Mouse (Mus musculus) layer of hippocampus, adult 8-10 months (tissue): ENCODE measurements at regions not wholly inside any gene's neighbourhood (a gene's known extent, or its start where the extent isn't known, plus 50 kb on each side); places are given as distances from the start of the nearest gene placed in this dataset.

Experiments used
- DNase-seq, 2 experiments: peaks; one replicate each; pipeline ENCODE4 v3.0.0; 2022; ENCODE audit warnings: low spot score in 2 of 2

DNA sequence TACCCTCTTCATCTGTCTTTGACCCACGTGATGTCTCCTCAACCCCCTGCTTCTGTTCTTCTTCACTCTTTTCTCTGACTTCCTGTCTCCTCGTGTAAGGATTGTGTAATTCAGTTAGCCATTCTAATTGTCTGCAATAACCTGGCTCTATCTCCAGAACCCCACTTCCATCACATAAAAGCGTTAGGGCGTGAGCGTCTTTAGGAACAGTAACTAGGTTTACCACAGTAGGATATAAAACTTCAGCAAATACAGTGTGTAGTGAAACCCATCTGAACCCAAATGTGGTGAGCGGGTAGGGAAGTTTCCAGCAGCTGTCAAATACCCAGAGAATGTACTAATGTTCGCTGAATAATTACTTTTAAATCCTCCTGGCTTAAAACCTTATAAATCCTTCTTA is 262.6 kb downstream of the Mreg start:
- no peak for DNase-seq

GRCm38 (mm10) chr1:71948686-71949085 is 263.4 kb downstream of the Mreg start:
- no peak for DNase-seq

DNA sequence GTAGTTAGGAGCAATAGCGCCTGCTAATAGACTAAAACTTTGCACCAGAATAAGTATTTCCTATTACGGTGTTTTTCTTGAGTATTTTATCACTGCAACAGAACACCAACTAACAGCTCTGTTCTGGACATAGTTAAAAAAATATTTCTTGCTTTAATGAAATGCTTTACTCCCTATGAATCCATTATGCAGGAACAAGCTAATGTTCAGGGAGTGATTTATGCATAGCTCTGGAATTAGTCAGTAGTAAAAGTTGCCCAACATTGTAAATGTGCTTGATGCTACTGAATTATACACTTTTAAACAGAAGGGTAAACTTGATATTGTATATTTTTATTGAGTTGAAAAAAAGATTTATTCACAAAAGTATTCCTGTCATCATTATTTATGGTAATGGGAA is 264.6 kb downstream of the Mreg start:
- DNase-seq: no peak

DNA sequence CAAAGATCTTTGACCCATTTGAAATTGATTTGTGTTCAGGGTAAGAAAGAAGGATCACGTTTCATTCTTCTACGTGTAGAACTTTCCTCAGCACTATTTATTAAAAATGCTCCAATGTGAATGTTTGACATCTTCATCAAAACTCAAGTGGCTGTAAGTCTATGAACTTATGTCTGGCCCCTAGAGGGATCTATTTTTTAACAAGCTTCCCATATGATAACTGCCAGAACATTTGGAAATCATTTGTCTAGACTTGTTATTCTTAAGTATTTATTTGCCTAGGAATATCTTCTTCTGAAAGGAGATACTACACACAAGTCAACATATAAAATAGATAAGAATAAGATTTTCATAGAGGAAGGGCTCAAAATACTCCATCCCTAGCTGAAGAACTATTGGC is 265.2 kb downstream of the Mreg start:
- DNase-seq: no peak

- peak in 1 of 2 experiments; percentile 11 for DNase-seq
Measured at GRCm38 (mm10) chr1:71945070-71945469, 267.0 kb downstream of the Mreg start.

GRCm38 (mm10) chr1:71944531-71944930 is 267.6 kb downstream of the Mreg start:
- no peak for DNase-seq

DNA sequence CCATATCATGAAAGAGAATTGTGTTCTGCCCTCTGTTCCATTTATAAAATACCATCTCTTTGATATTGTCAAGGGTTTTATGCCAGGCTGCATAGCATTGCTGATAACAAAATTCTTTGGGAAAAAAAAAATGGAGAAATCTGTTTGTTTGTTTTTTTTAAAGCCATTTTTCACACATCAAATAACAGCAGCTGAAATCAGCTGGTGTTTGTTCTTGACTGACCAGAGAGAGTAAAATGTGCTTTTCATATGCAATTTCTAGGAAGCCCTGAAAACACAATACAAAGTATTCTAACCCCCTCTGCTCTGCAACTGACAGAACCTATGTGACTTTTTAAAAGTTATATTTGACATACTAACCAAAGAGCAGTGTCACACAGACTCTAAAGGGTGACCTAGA is 270.0 kb downstream of the Mreg start:
- no peak for DNase-seq

GRCm38 (mm10) chr1:71941688-71942087 is 270.4 kb downstream of the Mreg start:
- no peak for DNase-seq

DNA sequence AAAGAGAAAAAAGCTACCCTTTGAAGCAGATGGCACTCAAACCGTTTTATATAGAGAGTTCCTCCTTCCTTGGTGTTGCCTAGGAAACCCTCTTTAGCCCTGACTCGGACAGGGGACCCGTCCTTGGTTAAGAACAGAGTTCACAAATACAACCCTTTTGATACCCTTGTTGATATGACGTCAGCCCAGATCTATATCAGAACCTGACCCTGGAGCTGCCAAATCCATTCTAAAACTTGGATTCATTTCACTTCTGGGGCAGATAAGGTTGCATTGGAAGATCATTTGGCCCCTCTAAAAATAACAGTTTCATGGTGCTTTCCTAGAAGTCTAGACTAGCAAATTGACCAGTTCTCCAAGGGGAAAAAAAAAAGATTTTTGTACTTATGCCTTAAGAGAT is 271.2 kb downstream of the Mreg start:
- no peak for DNase-seq

- DNase-seq: no peak
Measured at GRCm38 (mm10) chr1:71938323-71939007, 273.6 kb downstream of the Mreg start.

DNA sequence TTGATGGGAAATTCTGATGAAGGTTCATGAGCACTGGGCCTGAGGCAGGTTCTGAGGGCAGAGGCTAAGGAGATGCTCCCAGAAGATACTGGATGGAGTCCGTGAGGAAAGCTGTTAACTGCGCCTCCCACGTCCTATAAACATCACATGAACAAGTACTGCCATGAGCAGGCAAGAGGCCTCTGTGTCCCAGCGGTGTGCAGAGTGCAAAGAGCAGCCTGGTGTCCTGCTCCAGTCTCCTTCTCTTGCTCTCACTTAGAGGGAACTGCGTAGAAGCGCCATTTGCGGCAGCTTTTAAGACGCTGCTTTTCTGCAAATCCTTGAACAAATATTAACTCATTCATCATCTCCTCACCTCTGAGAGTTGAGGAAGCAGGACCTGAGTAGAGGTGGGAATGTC is 274.2 kb downstream of the Mreg start:
- DNase-seq: no peak

DNA sequence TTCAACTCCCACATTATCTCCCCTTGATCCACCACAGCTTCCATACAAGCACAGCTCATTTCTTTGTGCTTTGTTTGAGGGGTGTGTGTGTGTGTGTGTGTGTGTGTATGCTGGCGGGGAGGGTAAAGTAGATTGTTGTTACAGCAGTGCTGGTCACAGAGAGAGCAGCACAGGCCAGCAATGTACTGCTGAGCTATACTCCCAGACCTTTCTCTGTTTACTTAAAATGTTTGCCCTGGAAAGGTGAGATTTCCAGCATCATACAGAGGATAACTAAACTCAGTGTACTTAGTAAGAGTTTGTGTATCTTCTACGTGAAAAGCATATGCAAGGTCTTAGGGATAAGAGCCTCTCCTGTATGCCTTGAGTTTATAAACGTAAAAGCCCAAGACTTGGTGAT is 274.9 kb downstream of the Mreg start:
- no peak for DNase-seq

- DNase-seq: no peak
Measured at GRCm38 (mm10) chr1:71936501-71937129, 275.5 kb downstream of the Mreg start.

- no peak for DNase-seq
Measured at GRCm38 (mm10) chr1:71925501-71925900, 272.5 kb upstream of the Fn1 start.

DNA sequence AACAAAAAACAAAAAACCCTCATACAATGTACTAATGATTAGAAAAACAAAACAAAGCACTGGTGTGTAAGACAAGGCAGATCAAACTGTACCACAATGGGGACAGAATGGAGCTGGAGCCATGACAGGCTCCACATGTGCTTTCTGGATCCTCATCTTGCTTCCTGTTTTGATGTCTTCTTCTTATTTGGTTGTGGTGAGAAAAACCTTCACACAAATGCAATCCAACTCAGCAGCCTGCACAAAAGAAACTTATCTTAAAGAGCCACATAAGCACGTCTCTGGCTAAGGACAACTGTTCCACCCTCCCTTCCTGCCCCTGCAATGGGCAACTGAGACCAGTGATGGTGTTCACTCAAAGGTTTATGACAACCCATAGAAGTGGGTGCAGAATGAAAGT is 271.9 kb upstream of the Fn1 start:
- no peak for DNase-seq

DNA sequence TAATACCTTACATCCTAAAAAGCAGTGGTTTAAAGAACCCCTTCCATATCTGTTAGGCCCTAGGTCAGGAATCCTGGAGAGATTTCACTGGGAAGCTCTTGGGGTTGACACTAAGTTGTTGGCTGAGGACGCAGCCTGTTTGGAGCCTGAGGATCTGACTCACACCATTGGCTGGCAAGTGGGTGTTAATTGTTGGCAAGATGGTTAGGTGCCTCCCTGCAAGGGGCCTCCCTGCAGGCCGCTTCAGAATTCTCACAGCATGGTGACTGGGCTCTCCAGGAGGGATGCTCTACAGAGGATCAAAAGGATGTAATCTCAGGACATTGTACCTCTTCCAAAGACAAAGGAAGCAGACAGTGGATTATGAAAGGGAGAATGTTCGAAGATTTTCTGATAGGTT is 270.7 kb upstream of the Fn1 start:
- DNase-seq: no peak

DNA sequence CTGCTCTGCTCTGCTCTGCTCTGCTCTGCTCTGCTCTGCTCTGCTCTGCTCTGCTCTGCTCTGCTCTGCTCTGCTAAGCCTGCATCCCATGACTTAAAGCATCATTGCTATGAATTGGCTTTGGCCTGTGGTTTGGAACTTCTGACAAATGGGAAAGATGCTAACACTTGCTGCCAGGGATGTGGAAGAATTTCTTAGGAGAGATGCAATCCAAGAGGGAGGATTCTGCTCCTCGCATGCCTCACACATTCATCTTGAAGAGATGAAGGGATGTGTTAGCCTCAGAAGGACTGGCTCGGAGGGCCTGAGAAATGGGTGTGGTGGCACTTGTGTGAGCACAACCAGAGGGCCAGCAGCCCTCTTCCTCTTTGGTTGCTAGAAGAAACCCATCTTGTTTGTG is 268.5 kb upstream of the Fn1 start:
- no peak for DNase-seq

GRCm38 (mm10) chr1:71919891-71920290 is 266.9 kb upstream of the Fn1 start:
- no peak for DNase-seq

- no peak for DNase-seq
Measured at GRCm38 (mm10) chr1:71917021-71917420, 264.0 kb upstream of the Fn1 start.

GRCm38 (mm10) chr1:71914439-71914838 is 261.4 kb upstream of the Fn1 start:
- no peak for DNase-seq

DNA sequence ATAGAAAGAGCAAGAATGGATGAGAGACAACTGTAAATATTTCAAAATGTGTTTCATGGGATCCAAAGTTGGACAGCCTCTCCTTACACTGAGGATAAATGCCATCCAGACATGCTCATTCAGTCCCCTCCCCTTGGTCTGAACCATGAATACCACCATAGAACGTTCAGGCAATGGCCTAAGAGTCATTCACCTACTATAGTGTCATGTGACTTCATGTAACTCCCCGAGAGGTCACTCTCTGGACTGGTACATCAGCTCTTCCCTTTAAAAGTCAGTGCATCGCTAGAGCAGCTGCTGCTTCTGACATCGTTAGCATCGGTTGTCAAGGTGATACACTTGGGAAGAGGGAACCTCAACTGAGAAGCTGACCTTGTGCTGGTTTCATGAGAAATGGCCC is 260.2 kb upstream of the Fn1 start:
- no peak for DNase-seq

- no peak for DNase-seq
Measured at GRCm38 (mm10) chr1:71912441-71912840, 259.4 kb upstream of the Fn1 start.

DNA sequence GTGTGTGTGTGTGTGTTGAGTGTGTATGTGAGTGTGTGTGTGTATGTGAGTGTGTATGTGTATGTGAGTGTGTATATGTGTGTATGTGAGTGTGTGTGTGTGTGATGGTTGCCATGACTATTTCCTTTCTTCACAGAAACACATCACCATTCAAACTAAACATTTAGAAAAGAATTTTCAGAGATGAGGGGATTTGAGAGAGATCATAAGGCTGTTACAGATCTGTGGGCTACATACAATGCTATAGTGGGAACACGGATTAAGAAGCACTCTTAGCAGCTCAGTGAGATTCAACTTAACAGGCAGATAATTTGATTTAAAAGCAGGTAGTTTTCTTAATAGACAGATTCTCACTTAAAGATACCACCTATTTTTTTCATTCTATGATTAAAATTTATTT is 257.1 kb upstream of the Fn1 start:
- no peak for DNase-seq
